Mouse (Mus musculus): ENCODE data around the gene 1700061G19Rik.

DNA sequence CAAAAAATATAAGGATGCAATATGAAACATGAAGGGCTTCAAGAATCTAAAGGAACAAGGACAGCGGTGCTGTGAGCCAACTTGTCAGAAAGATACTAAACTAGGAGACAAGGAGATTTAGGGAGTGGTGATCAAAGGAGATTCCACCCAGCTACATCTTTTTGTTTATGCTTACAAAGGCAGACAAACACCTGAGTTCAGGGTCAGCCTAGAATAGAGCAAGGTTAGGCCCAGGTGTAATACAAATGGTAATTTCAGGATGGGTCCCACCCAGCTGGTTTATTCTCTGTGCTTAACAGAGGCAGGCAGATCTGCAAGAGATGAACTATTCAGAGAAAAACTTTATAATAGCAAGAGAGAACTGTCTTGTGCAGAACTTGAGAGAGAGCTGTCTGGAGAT is 41.9 kb upstream of the 1700061G19Rik start:
- no peak for TF ChIP-seq POLR2A (IDR thresholded peaks at IDR 0.05; ENCODE audit: low read depth, low read length)
- TF ChIP-seq CTCF (IDR thresholded peaks at IDR 0.05; ENCODE audit: extremely low read depth, insufficient read length, insufficient replicate concordance, low read depth, low read length), result no peak
